ENCODE assay signal across 17 mouse cellular contexts in genomic region chr17:13687656-13688055, GRCm38 (mm10).
DNase-seq lines count a peak whose midpoint lies in the region; ATAC-seq and TF ChIP-seq lines count a peak whose summit lies in the region.
"Had no signal": no experiment of that assay in that cellular context is flagged by ENCODE, and none has a peak within 500 bp of the region (broad histone marks: within the 10 kb centered on the region; RNA-seq: fewer than 3 reads in every experiment).

No protein-coding gene starts in this region.

- no peak for TF ChIP-seq CTCF in lung, embryonic 14.5 days (IDR thresholded peaks at IDR 0.05; ENCODE audit: low read depth)
- TF ChIP-seq CTCF in heart, adult 2 months (IDR thresholded peaks at IDR 0.05) = no peak

- H3K36me3 ChIP-seq in forebrain, embryonic 12.5 days (replicated peaks) = no peaks in the 10 kb centered on the region
- H3K36me3 ChIP-seq in forebrain, embryonic 11.5 days (ENCODE audit: control insufficient read depth, insufficient read depth, low read length) = no peaks in the 10 kb centered on the region
- no peaks in the 10 kb centered on the region for H3K36me3 ChIP-seq in lung, embryonic 14.5 days (ENCODE audit: insufficient read depth)
- no peaks in the 10 kb centered on the region for H3K36me3 ChIP-seq in heart, adult 2 months (ENCODE audit: control insufficient read depth, insufficient read depth, low read length)
- H3K36me3 ChIP-seq: heart, embryonic 15.5 days; hindbrain, embryonic 13.5 days; intestine, embryonic 15.5 days; limb, embryonic 15.5 days; midbrain, embryonic 15.5 days had no signal

- no peak overlapping the region for H3K9ac ChIP-seq in forebrain, embryonic 12.5 days
- H3K9ac ChIP-seq in forebrain, embryonic 11.5 days (ENCODE audit: low read length) = no peak overlapping the region
- no peak overlapping the region for H3K9ac ChIP-seq in lung, embryonic 14.5 days
- no peak overlapping the region for H3K9ac ChIP-seq in heart, adult 2 months (ENCODE audit: low read depth, low read length)
- H3K9ac ChIP-seq: heart, embryonic 15.5 days; hindbrain, embryonic 13.5 days; intestine, embryonic 15.5 days; limb, embryonic 15.5 days; midbrain, embryonic 15.5 days had no signal

- peaks cover 33% of the 10 kb centered on the region for H3K4me1 ChIP-seq in forebrain, embryonic 12.5 days
- H3K4me1 ChIP-seq in forebrain, embryonic 11.5 days (replicated peaks; ENCODE audit: control insufficient read depth, insufficient read depth, low read length) = peaks cover 7% of the 10 kb centered on the region
- peaks cover 3% of the 10 kb centered on the region; the same call in 1 of the 2 replicates for H3K4me1 ChIP-seq in lung, embryonic 14.5 days (ENCODE audit: insufficient read depth)
- peaks cover 10% of the 10 kb centered on the region for H3K4me1 ChIP-seq in heart, adult 2 months (ENCODE audit: control insufficient read depth, insufficient read depth, low read length)
- H3K4me1 ChIP-seq: intestine, embryonic 15.5 days had no signal

- H3K4me3 ChIP-seq in forebrain, embryonic 12.5 days (replicated peaks) = no peak overlapping the region
- no peak overlapping the region for H3K4me3 ChIP-seq in forebrain, embryonic 11.5 days (ENCODE audit: low read depth, low read length)
- H3K4me3 ChIP-seq in lung, embryonic 14.5 days (ENCODE audit: low read depth, low read length) = no peak overlapping the region
- no peak overlapping the region for H3K4me3 ChIP-seq in heart, adult 2 months
- H3K4me3 ChIP-seq: heart, embryonic 15.5 days; hindbrain, embryonic 13.5 days; intestine, embryonic 15.5 days; limb, embryonic 15.5 days; midbrain, embryonic 15.5 days had no signal

- no peaks in the 10 kb centered on the region for H3K27me3 ChIP-seq in forebrain, embryonic 12.5 days
- H3K27me3 ChIP-seq in forebrain, embryonic 11.5 days (ENCODE audit: control insufficient read depth, insufficient read depth, low read length) = no peaks in the 10 kb centered on the region
- no peaks in the 10 kb centered on the region for H3K27me3 ChIP-seq in lung, embryonic 14.5 days (ENCODE audit: insufficient read depth, low read length)
- H3K27me3 ChIP-seq in heart, adult 2 months (ENCODE audit: control insufficient read depth, insufficient read depth, low read length) = no peaks in the 10 kb centered on the region
- H3K27me3 ChIP-seq: heart, embryonic 15.5 days; hindbrain, embryonic 13.5 days; intestine, embryonic 15.5 days; limb, embryonic 15.5 days; midbrain, embryonic 15.5 days had no signal

- H3K9me3 ChIP-seq in forebrain, embryonic 12.5 days = no peaks in the 10 kb centered on the region
- no peaks in the 10 kb centered on the region for H3K9me3 ChIP-seq in forebrain, embryonic 11.5 days (ENCODE audit: control insufficient read depth, low read length)
- no peaks in the 10 kb centered on the region for H3K9me3 ChIP-seq in lung, embryonic 14.5 days (ENCODE audit: low read depth, low read length)
- H3K9me3 ChIP-seq: heart, embryonic 15.5 days; hindbrain, embryonic 13.5 days; intestine, embryonic 15.5 days; limb, embryonic 15.5 days; midbrain, embryonic 15.5 days had no signal

- no peak for TF ChIP-seq EP300 in heart, adult 2 months (IDR thresholded peaks at IDR 0.05; ENCODE audit: insufficient read depth, low read depth, low read length)

- no peak for TF ChIP-seq POLR2A in heart, adult 2 months (IDR thresholded peaks at IDR 0.05; ENCODE audit: insufficient read depth, low read depth, low read length)

- ATAC-seq in forebrain, embryonic 12.5 days (ENCODE audit: low FRiP score) = no peak
- no peak for ATAC-seq in forebrain, embryonic 11.5 days (replicated peaks; ENCODE audit: low FRiP score)
- ATAC-seq in lung, embryonic 14.5 days (ENCODE audit: insufficient read depth) = no peak
- ATAC-seq: intestine, embryonic 15.5 days had no signal

- WGBS in forebrain, embryonic 12.5 days = 68% methylated on average over 1 of the region's 1 CpGs
- 83% methylated on average over 1 of the region's 1 CpGs for WGBS in forebrain, embryonic 11.5 days
- 65% methylated on average over 1 of the region's 1 CpGs for WGBS in lung, embryonic 14.5 days
- 88% methylated on average over 1 of the region's 1 CpGs for WGBS in heart, adult 2 months

- 0 out of 2 replicates have a peak overlapping the region, but pooled peaks have one; percentile 8 for H3K27ac ChIP-seq in forebrain, embryonic 12.5 days
- H3K27ac ChIP-seq in forebrain, embryonic 11.5 days (ENCODE audit: low read depth, low read length) = no peak overlapping the region
- H3K27ac ChIP-seq in lung, embryonic 14.5 days (ENCODE audit: low read depth) = no peak overlapping the region
- no peak overlapping the region for H3K27ac ChIP-seq in heart, adult 2 months
- H3K27ac ChIP-seq: heart, embryonic 15.5 days; hindbrain, embryonic 13.5 days; intestine, embryonic 15.5 days; limb, embryonic 15.5 days; macrophage had no signal

- no peak overlapping the region for H3K4me2 ChIP-seq in forebrain, embryonic 12.5 days
- H3K4me2 ChIP-seq in forebrain, embryonic 11.5 days (ENCODE audit: low read depth, low read length, severe bottlenecking) = no peak overlapping the region
- H3K4me2 ChIP-seq in lung, embryonic 14.5 days = no peak overlapping the region
- H3K4me2 ChIP-seq: heart, embryonic 15.5 days; hindbrain, embryonic 13.5 days; intestine, embryonic 15.5 days; limb, embryonic 15.5 days; midbrain, embryonic 15.5 days had no signal

- intact Hi-C loops in heart, adult 2 months (cut with DNase I) = no loop called here

- no peak for DNase-seq in forebrain, embryonic 11.5 days (ENCODE audit: low spot score)
- peak; percentile 50 for DNase-seq in lung, embryonic 14.5 days
- no peak for DNase-seq in lung, postnatal 25 days (ENCODE audit: low spot score)
- DNase-seq in adrenal gland, postnatal 36 days = peak; percentile 48 to 60
- peak; percentile 55 for DNase-seq in lung, postnatal 36 days
- DNase-seq in right cerebral cortex, postnatal 36 days (ENCODE audit: low spot score in 2 of 2) = no peak
- no peak for DNase-seq in heart, adult 2 months
- DNase-seq: cerebellum, postnatal 10 days; embryo, embryonic 11 days; thymus, postnatal 4 days had no signal

- no peaks in the 10 kb centered on the region for H3K79me2 ChIP-seq in heart, adult 2 months (replicated peaks; ENCODE audit: control insufficient read depth, insufficient read depth, low read length)

Comparison
In these comparisons a context has a peak if more than half of its experiments do, and no peak if none do; other contexts are left out.
1. DNase-seq: peak in lung, embryonic 14.5 days (single experiment), adrenal gland, postnatal 36 days (2 of 2) and lung, postnatal 36 days (single experiment); none in forebrain, embryonic 11.5 days (single experiment), lung, postnatal 25 days (single experiment), right cerebral cortex, postnatal 36 days (0 of 2) and heart, adult 2 months (0 of 2).